Mouse (Mus musculus) CD4-positive, CD25-positive, alpha-beta regulatory T cell, adult 4 months (primary cell): ENCODE results near the gene Papola. TPM values are rescaled to one million over a fixed set of nuclear protein-coding genes. Genes with fewer than 3 reads are reported as not detected.

Source experiments
- ATAC-seq: one replicate; pipeline ENCODE4 v1.8.0; 2017
- polyA plus RNA-seq, 2 experiments: library from polyadenylated mRNA; unstranded; fragments of 100-300 nt; shearing (Covaris generic); gene quantifications; one replicate each; pipeline ENCODE4 v1.2.1; 2017

Gene Papola
- polyA plus RNA-seq, result 100 to 1,000 TPM; 102 to 103 TPM

DNA sequence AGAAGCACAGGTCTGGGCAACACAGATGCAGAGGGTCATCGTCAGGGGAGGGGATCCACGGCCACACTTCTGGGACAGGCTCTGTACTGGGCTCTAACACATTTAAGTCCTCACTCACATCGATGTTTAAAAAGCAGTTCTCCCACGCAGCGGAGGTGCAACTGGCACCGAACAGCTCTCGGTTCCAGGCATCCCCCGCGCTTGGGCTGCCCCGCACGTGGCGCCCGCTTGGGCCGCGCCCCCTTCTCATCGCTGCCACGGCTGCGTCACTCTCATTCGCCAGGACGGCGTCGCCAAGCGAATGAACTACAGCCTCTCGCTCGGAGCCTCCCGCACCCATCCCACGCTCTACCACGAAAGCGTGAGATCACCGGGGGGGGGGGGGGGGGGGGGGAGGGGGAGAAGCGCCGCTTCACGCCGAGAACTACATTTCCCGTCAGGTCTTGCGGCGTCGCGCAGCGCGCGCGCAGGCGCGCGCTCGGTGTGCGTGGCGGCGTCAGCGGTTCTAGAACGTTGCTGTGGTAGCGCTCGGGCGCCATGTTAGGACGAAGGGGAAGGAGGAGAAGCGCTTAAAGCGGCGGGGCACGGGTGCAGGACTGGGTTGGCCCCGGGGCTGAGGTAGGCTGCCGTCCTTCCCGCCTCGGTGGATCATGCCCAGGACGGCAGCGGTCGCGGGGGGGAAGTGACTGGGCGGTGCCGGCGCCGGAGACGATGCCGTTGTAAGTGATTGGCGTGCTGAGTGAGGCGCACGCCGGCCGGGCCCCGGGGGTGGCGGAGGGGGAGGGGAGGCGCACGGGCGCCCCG is at the start of gene Papola:
TSS of gene Papola (plus strand) at position 499 of the 804 bp plus-strand sequence.
- peak; percentile 81 for ATAC-seq

DNA sequence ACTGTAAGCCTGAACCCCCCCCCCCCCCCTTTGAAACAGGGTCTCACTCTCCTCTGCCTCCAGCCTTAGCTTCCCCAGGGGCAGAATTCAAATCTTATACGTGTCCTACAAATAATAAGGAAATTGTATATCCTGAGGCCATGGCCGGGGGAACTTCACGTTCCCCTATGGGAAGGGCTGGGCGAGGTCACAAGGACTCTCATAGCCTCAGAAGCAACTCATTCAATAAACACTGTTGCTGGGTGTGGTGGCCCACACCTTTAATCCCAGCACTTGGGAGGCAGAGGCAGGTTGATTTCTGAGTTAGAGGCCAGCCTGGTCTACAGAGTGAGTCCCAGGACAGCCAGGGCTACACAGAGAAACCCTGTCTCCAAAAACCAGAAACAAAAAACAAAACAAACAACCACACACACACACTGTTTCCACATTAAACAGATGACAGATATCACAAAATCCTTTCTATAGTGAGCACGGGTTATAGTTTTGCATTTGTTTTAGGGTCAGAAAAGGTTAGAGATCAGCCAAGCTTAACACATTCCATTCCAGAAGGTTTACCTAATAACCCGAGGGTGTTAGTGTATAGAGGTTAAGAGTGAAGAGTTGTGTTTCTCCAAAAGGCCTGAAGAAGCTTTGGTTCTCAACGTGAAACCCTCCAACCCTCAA is 49.1 kb upstream of the Papola start:
- no peak for ATAC-seq

DNA sequence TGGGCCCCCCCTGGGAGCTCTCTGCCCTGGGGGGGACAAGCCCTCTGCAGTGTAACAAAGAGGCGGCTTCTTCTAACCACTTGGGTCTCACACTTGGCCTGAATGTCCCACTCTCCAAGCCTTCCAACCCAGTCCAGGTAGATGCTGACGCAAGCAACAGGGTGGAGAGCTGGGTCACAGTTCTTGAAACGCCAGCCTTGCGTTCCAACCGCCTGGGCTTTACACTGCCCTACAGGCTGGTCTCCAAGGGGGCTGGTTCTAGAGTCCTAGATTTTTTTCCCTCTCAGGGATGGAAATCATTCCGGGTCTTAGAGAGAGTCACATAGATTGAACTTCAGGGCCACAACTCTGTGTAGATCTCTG is 48.6 kb upstream of the Papola start:
- ATAC-seq, result no peak

DNA sequence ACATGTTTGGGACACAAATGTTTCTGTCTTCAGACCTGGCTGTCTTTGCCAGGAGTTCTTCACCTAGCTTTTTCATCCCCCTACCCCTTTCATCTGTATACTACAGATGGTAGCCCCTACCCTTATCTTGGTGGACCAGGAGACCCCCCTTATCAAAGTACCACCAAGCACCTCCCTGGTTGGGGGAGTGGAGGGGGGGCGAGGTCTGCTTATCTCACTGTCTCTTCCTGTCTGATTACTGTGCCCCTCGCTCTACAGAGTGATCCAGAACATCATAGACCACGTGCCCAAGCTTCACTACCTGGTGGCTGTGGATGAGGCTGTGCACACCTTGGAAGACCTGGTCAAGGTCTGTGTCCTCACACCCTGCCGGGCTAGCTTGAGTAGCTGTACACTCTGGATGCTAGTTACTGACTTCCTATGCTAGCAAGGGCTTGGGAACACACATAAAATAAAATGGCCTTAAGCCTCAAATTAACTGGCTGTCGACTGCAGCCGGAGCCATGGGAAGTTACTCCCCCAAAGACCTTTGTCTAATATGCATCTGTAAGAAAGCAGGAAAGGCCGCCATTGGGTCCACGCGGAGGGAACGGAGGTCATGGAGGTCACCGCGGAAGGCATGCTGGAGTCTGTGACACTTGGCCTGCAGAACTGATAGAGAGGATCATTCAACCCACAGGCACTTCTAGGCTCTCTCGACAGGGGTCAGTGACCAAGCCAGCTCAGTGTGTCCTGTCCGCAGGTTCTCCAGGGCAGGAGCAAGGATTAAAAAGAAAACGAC is 46.0 kb upstream of the Papola start:
- ATAC-seq, result no peak

DNA sequence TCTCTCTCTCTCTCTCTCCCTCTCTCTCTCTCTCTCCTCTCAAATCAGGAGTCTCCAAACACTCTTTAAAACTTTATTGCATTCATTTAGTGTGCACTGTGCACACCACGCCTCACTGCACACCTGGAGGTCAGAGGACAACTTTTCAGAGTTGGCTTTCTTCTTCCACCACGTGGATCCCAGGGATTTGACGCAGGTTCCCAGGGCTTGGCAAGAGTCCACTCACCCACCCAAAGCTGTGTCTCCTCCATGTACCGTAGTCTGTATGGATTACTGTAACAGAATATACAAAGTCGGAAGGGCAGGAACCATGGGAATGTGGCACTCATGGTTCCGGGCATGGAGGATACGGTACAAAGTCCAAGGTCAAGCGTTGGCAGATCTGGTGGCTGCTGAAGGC is 44.8 kb upstream of the Papola start:
- no peak for ATAC-seq

DNA sequence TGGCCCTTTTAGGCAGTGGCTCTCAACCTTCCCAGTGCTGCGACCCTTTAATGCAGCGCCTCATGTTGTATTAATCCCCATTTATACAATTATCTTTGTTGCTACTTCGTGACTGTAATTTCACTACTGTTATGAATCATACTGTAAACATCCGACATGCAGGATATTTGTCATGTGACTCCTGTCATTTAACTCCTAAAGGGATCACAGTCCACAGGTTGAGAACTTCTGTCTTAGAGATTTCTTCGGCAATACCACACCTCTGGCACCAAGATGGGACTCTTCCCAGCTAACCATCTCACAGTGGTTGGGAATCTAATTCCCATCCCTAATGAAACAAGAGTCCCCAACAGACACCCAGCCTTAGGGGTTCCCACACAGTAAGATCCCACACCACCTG is 36.4 kb upstream of the Papola start:
- no peak for ATAC-seq

DNA sequence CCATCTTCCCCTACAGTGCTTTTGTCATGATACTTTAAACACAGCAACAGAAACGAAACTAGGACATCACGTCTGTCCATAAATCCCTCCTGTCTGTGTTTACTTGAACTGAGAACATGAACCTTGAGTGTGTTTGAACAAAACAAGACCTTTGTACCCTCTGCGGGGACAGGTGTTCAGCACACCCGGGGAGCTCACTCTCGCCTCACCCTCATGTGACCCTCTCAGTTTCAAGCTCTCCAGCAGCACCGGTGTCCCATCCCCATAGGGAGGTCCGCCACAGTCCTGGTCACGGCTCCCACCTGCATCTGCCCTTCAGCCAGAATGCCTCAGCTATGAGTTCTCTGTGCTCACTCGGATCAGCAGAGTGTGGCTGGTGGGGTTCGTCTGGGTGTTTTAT is 30.7 kb upstream of the Papola start:
- ATAC-seq, result no peak

DNA sequence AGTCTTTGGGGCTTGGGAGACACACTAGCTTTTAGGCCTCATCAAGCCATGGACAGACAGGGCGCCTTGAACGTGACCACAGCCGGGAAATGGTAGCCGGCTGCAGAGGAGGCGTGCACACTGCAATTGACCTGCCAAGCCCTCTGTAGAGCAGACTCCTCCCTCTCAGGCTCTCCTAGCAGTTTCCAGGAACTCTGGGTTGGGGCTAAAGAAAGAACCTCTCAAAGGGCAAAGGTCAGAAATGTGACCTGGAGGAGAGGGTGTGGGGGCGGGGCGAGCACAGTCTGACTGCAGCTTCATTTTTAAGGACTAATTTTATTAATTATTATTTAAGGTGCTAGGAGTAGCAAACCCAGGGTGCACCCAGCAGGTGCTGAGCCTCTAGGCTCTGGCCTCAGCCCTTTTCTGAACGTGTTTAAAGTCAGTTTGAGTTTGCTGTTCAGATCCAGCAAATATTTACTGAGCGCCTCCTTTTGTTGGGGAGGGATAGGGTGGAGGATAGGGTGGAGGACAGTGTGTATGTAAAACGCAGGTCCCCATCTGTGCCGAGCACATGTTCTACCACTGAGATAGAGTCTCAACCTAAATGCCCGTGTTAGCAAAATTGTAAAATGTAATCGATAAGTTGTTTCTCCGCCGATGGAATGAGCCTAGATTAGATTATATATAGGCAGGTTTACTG is 26.5 kb upstream of the Papola start:
- ATAC-seq, result no peak

DNA sequence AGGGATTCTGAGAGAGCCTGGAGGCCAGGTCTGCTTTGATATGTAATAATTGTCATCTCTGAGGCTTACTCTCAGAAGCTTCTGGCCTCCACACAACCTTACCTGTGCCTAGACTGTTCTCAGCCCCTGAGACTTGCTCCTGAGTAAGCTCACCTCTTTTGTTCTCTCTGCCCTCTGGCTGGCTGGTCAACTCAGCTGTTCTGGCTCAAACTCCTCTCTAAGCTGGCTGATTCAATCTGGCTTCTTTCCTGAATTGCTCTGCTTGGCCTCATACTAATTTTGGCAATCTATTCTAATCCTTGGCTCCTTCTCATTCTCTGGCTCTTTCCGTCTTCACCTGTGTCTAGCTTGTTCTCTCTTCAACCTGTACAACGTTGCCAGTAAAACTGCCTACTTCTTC is 25.6 kb upstream of the Papola start:
- no peak for ATAC-seq

DNA sequence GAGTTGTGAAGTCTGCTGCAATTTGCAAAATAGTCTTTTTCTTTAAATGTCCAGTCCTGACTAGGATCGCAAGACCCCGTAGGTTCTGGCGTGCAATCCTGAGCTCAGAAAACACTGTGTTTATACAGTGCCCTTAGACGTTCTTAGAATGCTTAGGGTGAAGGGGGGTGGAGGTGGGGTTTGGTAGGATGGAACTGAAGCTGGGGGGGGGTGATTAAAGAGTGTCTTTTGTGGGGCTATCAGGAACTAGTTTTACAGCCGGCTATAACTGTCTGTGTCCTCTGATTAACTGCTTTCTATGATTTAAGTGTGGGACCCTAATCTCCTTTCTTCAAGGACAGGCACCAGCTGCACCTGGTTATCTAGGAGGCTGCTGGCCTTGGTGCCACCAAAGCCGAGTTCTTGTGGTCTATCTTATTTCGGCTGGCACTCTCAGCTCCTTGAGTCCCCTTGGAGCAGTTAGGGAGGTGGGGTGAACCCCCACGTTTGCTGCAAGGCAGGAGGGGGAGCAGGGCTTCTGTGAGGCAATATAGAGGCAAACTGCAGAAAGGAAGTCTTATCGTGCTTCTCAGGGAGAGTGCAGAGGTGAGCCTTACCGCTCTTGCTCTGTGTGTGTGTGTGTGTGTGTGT is 24.5 kb upstream of the Papola start:
- ATAC-seq, result no peak

DNA sequence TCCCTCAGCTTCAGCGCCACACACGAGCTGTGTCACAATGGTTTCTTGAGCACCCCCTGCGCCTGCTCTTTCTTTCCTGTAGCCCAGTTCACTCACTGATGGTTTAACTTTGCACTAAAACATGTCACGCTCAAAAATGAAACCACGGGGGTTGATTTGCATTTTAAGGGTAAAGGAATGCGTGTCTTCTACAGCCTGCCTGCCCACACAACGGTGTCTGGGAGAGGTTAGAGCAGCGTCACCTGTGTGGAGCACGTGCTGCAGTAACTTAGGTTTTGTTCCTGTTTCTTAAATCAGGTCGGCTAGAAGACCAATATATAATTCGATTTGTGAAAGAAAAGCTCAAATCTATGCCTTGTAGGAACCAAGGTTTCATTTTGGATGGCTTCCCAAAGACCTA is 23.3 kb upstream of the Papola start:
- ATAC-seq, result peak; percentile 75

DNA sequence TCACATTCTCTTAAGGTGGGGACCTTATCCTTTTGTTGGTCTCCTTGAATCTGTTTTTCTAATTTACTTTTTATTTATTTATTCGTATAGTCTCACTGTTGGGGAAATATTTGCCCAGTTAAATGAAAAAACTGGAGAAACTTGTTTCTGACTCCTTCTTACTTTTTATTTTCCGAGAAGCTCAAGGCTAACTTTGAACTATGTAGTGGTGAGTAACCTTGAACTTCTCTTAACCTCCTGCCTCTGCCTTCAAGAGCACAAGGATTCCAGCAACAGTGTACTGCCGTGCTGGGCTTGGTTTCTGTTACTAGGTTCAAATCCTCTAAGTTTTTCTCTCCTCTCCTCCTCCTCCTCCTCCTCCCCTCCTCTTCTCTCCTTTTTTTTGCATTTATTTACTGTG is 22.9 kb upstream of the Papola start:
- ATAC-seq, result no peak

DNA sequence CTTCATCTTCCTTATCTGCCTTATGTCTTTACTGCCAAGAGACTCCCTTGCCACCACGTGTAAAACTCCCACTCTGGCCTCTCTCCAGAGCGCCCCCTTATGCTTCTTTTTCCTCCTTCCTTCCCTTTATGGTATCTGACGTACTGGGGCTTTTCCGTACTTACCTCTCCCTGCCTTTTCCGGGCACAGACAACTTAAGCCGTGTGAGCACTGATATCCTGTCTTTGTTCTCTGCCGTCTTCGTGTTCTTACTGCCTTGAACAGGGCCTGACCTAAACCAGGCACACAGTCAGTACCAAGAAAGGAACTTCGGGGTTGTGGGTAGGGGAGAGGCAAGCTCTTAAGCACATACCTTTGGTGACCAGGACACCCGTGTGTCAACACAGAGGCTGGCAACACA is 14.8 kb upstream of the Papola start:
- no peak for ATAC-seq

DNA sequence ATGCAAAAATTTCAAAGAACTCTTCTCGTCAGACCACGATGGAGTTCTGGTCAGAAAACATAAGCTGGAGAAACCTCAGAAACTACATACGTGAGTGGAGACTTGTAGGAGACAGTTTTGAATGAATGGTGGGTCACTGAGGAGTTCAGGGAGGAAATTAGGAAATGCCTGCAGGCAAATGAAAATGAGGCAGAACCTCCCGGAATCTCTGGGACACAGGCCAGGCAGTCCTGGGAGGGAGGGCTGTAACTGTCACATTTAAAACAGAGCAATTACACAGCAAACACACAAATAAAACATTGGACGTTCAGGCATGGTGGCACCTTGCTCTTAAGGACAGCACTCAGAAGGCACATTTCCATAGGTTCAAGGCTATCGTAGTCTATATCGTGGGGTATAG is 9.6 kb upstream of the Papola start:
- no peak for ATAC-seq

DNA sequence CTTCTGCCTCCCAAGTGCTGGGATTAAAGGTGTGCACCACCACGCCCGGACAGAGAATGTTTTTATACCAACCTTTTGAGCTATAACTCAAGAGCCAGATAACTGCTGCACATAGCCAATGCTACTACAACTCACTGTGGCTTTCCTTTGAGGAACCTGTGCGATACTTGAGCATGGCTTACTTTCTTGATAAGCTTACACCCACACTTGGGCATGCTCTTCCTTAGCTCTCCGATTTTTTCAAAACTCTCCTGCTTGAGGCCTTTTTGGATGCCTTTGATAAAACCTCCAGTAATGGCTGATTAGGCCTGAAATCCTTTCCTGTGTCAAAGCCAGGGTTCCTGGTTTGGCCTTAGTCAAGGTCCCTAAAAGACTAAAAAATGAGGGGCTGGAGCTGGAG is 6.8 kb upstream of the Papola start:
- ATAC-seq, result no peak

DNA sequence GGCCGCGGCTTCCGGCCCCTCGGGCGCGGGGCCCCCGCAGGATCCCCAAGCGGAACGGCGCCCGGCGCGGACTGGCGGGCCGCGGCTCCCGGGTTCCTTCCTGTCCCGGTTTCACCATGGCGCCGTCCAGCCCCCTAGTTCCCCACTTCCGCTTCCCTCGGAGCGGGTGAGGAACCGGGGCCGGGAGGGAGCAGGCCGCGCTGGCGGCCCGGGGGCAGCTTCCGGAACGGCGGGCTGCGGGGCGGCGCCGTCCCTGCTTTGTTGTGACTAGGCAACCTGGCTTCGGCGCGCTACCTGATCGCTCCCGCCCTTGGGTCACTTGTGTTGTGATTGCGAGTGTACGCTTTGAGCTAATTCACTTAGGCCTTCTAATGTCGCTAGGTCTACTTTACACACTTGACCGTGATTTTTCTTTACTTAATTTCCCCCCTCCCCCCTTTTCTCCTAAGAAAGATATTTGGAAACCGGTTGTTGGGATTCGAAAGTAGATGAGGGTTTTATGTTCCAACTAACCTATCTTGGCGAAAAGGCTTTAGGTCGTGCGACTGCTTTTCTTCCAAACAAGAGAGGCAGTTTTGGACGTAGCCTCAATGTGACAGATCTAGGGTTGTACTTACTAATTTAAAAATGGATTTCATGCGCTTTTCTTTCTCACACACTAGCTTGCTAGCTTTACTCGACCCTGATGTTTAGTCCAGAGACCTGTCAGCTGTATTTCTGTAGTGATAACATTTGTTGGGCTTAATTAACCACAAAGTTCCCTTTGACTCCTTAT is 693 bp downstream of the Papola start:
- ATAC-seq, result peak; percentile 61

DNA sequence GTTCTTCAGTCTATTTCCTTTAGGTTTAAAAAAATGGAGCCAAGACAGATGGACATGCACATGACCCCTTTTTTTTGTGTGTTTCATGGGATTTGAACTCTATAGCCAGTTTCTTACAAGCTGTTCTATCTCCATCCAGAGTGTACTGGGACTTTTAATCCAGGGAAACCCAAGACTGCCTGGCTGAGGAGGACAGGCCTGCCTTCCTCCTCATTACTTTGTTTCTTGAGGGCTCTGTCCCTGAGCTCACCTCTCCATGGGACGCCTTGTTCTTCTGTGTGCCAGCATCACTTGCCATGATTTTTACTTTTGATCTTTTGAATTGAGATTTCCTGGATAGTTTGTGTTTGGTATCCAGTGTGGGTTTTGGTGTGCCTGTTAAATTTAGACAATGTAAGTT is 1.6 kb downstream of the Papola start:
- ATAC-seq, result no peak

DNA sequence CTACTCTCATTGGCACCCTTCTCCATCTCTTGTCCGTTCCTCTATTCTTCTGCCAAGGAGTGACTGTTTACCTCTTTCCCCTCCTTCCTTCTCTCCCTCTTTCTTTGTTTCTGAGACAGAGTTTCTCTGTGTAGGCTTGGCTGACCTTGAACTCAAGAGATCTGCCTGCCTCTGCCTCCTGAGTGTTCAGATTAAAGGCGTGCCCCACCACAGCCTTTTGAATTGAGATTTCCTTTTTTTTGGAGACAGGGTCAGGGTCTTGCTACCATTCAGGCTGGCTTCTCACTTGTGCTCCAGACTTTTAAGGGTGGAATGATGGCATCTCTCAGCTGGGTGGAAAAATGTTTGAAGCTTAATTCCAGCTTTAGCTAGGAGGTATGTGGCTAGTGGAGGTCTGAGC is 3.1 kb downstream of the Papola start:
- ATAC-seq, result no peak

DNA sequence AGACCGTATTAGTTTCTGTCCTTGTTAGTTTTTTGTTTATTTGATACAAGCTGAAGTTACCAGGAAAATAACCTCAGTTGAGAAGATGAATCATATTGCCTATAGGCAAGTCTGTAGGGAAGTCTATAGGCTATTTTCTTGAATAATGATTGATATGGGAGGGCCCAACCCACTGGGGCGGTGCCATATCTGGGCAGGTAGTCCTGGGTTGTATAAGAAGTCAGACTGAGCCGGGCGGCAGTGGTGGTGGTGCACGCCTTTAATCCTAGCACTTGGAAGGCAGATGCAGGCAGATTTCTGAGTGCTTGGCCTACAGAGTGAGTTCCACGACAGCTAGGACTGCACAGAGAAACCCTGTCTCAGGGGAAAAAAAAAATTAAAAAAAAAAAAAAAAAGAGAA is 5.4 kb downstream of the Papola start:
- no peak for ATAC-seq

DNA sequence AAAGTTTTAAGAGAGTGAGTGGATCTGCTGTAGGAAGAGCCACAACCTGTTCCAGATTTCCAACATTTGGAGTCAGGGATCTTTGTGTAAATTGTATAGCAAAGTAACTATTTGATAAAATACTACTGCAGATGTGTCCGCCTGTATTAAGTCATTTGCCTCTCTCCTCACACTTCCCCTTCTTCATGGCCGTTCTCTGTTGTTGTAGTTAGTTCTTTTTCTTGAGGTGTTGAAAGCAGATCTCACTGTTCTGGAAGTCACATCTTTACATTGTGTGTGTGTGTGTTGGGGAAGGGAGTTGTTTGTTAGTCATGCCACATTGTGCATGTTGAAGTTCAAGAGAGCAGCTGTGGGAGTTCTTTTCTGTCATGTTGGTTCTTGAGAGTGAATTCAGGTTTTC is 10.4 kb downstream of the Papola start:
- ATAC-seq, result no peak

DNA sequence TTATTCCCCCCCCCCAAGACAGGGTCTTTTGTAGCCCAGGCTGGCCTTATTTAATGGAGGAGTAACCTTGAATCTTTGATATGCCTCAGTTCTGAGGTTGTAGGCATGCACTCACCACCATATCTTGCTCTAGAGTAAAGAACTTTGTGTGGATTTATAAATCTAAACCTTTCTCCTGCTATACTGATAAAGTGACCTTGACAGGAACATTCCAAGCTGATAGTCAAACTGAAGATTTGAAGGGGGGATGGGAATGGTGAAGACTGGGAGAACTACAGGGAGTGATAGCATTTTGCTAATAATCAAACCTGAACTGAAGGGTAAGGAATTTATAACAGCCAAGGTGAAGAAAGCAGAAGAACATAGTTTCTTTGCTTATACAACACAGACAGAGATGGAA is 13.5 kb downstream of the Papola start:
- no peak for ATAC-seq

DNA sequence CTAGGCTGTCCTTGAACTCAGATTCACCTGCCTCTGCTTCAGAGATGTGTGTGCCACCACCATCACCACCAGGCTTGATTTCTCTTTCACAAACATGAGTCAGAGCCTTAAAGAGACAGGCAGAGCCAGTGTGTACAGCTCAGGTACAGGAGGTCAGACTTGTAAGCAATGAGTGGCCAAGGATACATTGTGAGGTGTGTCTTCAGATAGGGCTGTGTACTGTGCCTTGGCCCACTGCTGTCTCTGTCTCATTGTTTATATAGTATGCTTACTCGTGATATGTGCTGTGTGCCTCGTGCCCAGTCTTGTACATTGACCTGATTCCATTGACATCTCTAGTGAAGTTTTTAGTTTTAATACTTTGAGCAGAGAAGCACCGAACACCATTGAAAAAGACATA is 21.3 kb downstream of the Papola start:
- no peak for ATAC-seq
